Mouse (Mus musculus) intestine, embryonic 16.5 days (tissue): Measurements from ENCODE around the gene Unc13d. TPM values are rescaled to one million over a fixed set of nuclear protein-coding genes. Genes with fewer than 3 reads are reported as not detected.
"Not testable (repeated sequence)": the region's sequence is repeated elsewhere in the genome, so short reads cannot be mapped to it uniquely, and the experiment has no call there.

Source experiments
- ATAC-seq: fragments of 200-750 bp; cut with Nextera tagmentation; 2 replicates; pipeline ENCODE4 v1.8.0; 2017; ENCODE audit warnings: moderate TSS enrichment, moderate library complexity
- H3K27ac ChIP-seq: fragments of 300-500 bp; sonication (generic); 2 replicates; pipeline ENCODE4 v1.5.1; 2014; ENCODE audit warnings: mild to moderate bottlenecking, low read length
- H3K27me3 ChIP-seq: fragments of 300-500 bp; sonication (generic); replicated peaks from 2 replicates; pipeline ENCODE4 v1.6.1; 2014; ENCODE audit warnings: low read length, control low read depth, mixed read lengths; ENCODE audit not compliant: control insufficient read depth, insufficient read depth
- H3K36me3 ChIP-seq: fragments of 300-500 bp; sonication (generic); 2 replicates; pipeline ENCODE4 v1.6.1; 2014; ENCODE audit warnings: low read length, control low read depth; ENCODE audit not compliant: control insufficient read depth, insufficient read depth
- H3K4me1 ChIP-seq: fragments of 300-500 bp; sonication (generic); 2 replicates; pipeline ENCODE4 v1.6.1; 2014; ENCODE audit warnings: low read length, control low read depth, mixed read lengths; ENCODE audit not compliant: control insufficient read depth, insufficient read depth
- H3K4me2 ChIP-seq: fragments of 300-500 bp; sonication (generic); 2 replicates; pipeline ENCODE4 v1.6.1; 2014; ENCODE audit warnings: low read depth, low read length, control low read depth
- H3K4me3 ChIP-seq: fragments of 300-500 bp; sonication (generic); 2 replicates; pipeline ENCODE4 v1.5.1; 2014; ENCODE audit warnings: mild to moderate bottlenecking, low read length
- H3K9ac ChIP-seq: fragments of 300-500 bp; sonication (generic); 2 replicates; pipeline ENCODE4 v1.6.1; 2014; ENCODE audit warnings: low read depth, low read length
- H3K9me3 ChIP-seq: fragments of 300-500 bp; sonication (generic); 2 replicates; pipeline ENCODE4 v1.6.1; 2016; ENCODE audit warnings: low read length, control low read depth; ENCODE audit not compliant: control insufficient read depth
- WGBS: fragments of 180-500 bp; shearing (Covaris S2); extraction: QIAGEN DNeasy Blood & Tissue Kit; methylation state at CpG from one replicate; pipeline ENCODE4 v1.1.7; 2014; 5-methylcytosine and 5-hydroxymethylcytosine counted together
- polyA plus RNA-seq: library from polyadenylated mRNA; unstranded; fragments of >200 nt; fragmentation: Nextera tagmentation; extraction: Ambion mirVana; gene quantifications from 2 replicates; pipeline ENCODE4 v1.2.1, GENCODE M21; 2015

Gene Unc13d
- polyA plus RNA-seq, 1 experiment from 2014 or later = 7.5 TPM

GRCm38 (mm10) chr11:116093771-116094565, 16.2 kb upstream of the Unc13d start:
- Histone ChIP-seq H3K4me3 (no peak overlapping the region), H3K9ac (no peak overlapping the region), H3K36me3 (no peaks in the 10 kb centered on the region), H3K4me2 (no peak overlapping the region), H3K4me1 (peaks cover 5% of the 10 kb centered on the region; the same call in 1 of the 2 replicates), H3K27ac (no peak overlapping the region; the same call in 1 of the 2 replicates), H3K27me3 (no peaks in the 10 kb centered on the region), H3K9me3 (peaks cover 4% of the 10 kb centered on the region)
- ATAC-seq = no peak
- 45% methylated on average over 16 of the region's 16 CpGs for WGBS

GRCm38 (mm10) chr11:116092959-116093358, 15.2 kb upstream of the Unc13d start:
- WGBS = 89% methylated on average over 6 of the region's 6 CpGs

GRCm38 (mm10) chr11:116091591-116091990, 13.8 kb upstream of the Unc13d start:
- no peak overlapping the region for H3K4me3 ChIP-seq
- H3K27me3 ChIP-seq = no peaks in the 10 kb centered on the region
- 85% methylated on average over 6 of the region's 6 CpGs for WGBS
- H3K9ac ChIP-seq = no peak overlapping the region
- no peak for ATAC-seq
- no peaks in the 10 kb centered on the region for H3K36me3 ChIP-seq
- peaks cover 2% of the 10 kb centered on the region for H3K9me3 ChIP-seq
- H3K4me2 ChIP-seq = no peak overlapping the region
- H3K27ac ChIP-seq = no peak overlapping the region
- H3K4me1 ChIP-seq = 0 out of 2 replicates have a peak, but pooled peaks cover 2% of the 10 kb centered on the region

More at GRCm38 (mm10) chr11:116092959-116093358, 15.2 kb upstream of the Unc13d start:
- H3K4me3 ChIP-seq, H3K4me2 ChIP-seq, H3K9me3 ChIP-seq, H3K27me3 ChIP-seq, H3K27ac ChIP-seq, H3K4me1 ChIP-seq, H3K36me3 ChIP-seq, H3K9ac ChIP-seq, ATAC-seq: not testable (repeated sequence)

GRCm38 (mm10) chr11:116089545-116089944, 11.8 kb upstream of the Unc13d start:
- Histone ChIP-seq H3K4me1 (peaks cover 17% of the 10 kb centered on the region), H3K4me2 (no peak overlapping the region), H3K27me3 (no peaks in the 10 kb centered on the region), H3K9ac (no peak overlapping the region), H3K9me3 (no peaks in the 10 kb centered on the region), H3K27ac (no peak overlapping the region), H3K4me3 (no peak overlapping the region), H3K36me3 (no peaks in the 10 kb centered on the region)
- ATAC-seq = no peak
- WGBS = 93% methylated on average over 6 of the region's 6 CpGs

- WGBS = 73% methylated on average over 11 of the region's 11 CpGs
- no peaks in the 10 kb centered on the region for H3K36me3 ChIP-seq
- no peak overlapping the region for H3K4me2 ChIP-seq
- ATAC-seq = no peak
- H3K9ac ChIP-seq = 0 out of 2 replicates have a peak overlapping the region, but pooled peaks have one; percentile 1
- H3K4me1 ChIP-seq = peaks cover 17% of the 10 kb centered on the region
- no peak overlapping the region for H3K4me3 ChIP-seq
- H3K9me3 ChIP-seq = no peaks in the 10 kb centered on the region
- no peaks in the 10 kb centered on the region for H3K27me3 ChIP-seq
- peak overlapping the region; percentile 90; the same call in 1 of the 2 replicates for H3K27ac ChIP-seq
Measured at GRCm38 (mm10) chr11:116088741-116089394, 11.1 kb upstream of the Unc13d start.

- Histone ChIP-seq H3K9me3 (no peaks in the 10 kb centered on the region), H3K4me1 (peaks cover 17% of the 10 kb centered on the region), H3K4me3 (no peak overlapping the region), H3K9ac (peak overlapping the region; percentile 1; the same call in 1 of the 2 replicates), H3K27me3 (no peaks in the 10 kb centered on the region), H3K27ac (peak overlapping the region; percentile 90), H3K4me2 (peak overlapping the region; percentile 54), H3K36me3 (peaks cover 6% of the 10 kb centered on the region)
- ATAC-seq = peak; percentile 25; the same call in 1 of the 2 replicates
- 62% methylated on average over 8 of the region's 8 CpGs for WGBS
Measured at GRCm38 (mm10) chr11:116088188-116088587, 10.4 kb upstream of the Unc13d start.

- H3K4me1 ChIP-seq = peaks cover 17% of the 10 kb centered on the region
- peaks cover 11% of the 10 kb centered on the region for H3K36me3 ChIP-seq
- H3K27ac ChIP-seq = peak overlapping the region; percentile 90
- H3K9ac ChIP-seq = peak overlapping the region; percentile 65
- H3K4me3 ChIP-seq = peak overlapping the region; percentile 55
- peak; percentile 83 for ATAC-seq
- H3K4me2 ChIP-seq = peak overlapping the region; percentile 54
- H3K9me3 ChIP-seq = no peaks in the 10 kb centered on the region
- no peaks in the 10 kb centered on the region for H3K27me3 ChIP-seq
- 2% methylated on average over 31 of the region's 31 CpGs for WGBS
Measured at GRCm38 (mm10) chr11:116087194-116088130, 9.7 kb upstream of the Unc13d start.

- no peaks in the 10 kb centered on the region for H3K9me3 ChIP-seq
- peak within 1 kb of the TSS; percentile 55 for H3K4me3 ChIP-seq
- peaks cover 13% of the 10 kb centered on the region for H3K36me3 ChIP-seq
- WGBS = 3% methylated on average over 41 of the region's 43 CpGs
- peak within 1 kb of the TSS; percentile 67 for H3K9ac ChIP-seq
- peak within 1 kb of the TSS; percentile 75 for H3K4me2 ChIP-seq
- H3K4me1 ChIP-seq = peaks cover 17% of the 10 kb centered on the region
- no peaks in the 10 kb centered on the region for H3K27me3 ChIP-seq
- H3K27ac ChIP-seq = peak within 1 kb of the TSS; percentile 90
- peak; percentile 94 for ATAC-seq
Measured at GRCm38 (mm10) chr11:116086258-116087193, 8.8 kb upstream of the Unc13d start, which contains the start of gene Wbp2. TSS of gene Wbp2 (minus strand) at chr11:116086995.
